Mouse (Mus musculus): ENCODE measurements around the gene Pcsk1.

Gene Pcsk1

GRCm38 (mm10) chr13:75089721-75090410 is at the start of gene Pcsk1:
TSS of gene Pcsk1 (plus strand) at chr13:75089826.
- DNase-seq (ENCODE audit: low spot score): no peak

- no peak for DNase-seq (ENCODE audit: low spot score)
Measured at GRCm38 (mm10) chr13:75058818-75059217, 30.8 kb upstream of the Pcsk1 start.

- no peak for DNase-seq (ENCODE audit: low spot score)
Measured at GRCm38 (mm10) chr13:75063947-75064346, 25.7 kb upstream of the Pcsk1 start.

- DNase-seq (ENCODE audit: low spot score): no peak
Measured at GRCm38 (mm10) chr13:75088597-75088996, 1.0 kb upstream of the Pcsk1 start.

GRCm38 (mm10) chr13:75090411-75090779 is 769 bp downstream of the Pcsk1 start:
- no peak for DNase-seq (ENCODE audit: low spot score)

- no peak for DNase-seq (ENCODE audit: low spot score)
Measured at GRCm38 (mm10) chr13:75091071-75091470, 1.4 kb downstream of the Pcsk1 start.

- no peak for DNase-seq (ENCODE audit: low spot score)
Measured at GRCm38 (mm10) chr13:75095487-75095886, 5.9 kb downstream of the Pcsk1 start.

GRCm38 (mm10) chr13:75113114-75113513 is 23.5 kb downstream of the Pcsk1 start:
- no peak for DNase-seq (ENCODE audit: low spot score)

GRCm38 (mm10) chr13:75114007-75114424 is 24.4 kb downstream of the Pcsk1 start:
- DNase-seq (ENCODE audit: low spot score): no peak

GRCm38 (mm10) chr13:75114838-75115237 is 25.2 kb downstream of the Pcsk1 start:
- DNase-seq (ENCODE audit: low spot score): no peak

- DNase-seq (ENCODE audit: low spot score): no peak
Measured at GRCm38 (mm10) chr13:75135833-75136232, 46.2 kb downstream of the Pcsk1 start.

GRCm38 (mm10) chr13:75160661-75161060 is 71.0 kb downstream of the Pcsk1 start:
- DNase-seq (ENCODE audit: low spot score): no peak

- DNase-seq (ENCODE audit: low spot score): no peak
Measured at GRCm38 (mm10) chr13:75163408-75163807, 73.8 kb downstream of the Pcsk1 start.
